Mouse (Mus musculus) midbrain, embryonic 13.5 days (tissue): ENCODE results near the gene Zfp592. TPM values are rescaled to one million over a fixed set of nuclear protein-coding genes. Genes with fewer than 3 reads are reported as not detected.

Experiments used
- polyA plus RNA-seq: library from polyadenylated mRNA; unstranded; fragments of >200 nt; fragmentation: Nextera tagmentation; extraction: Ambion mirVana; gene quantifications from 2 replicates; pipeline ENCODE4 v1.2.1, GENCODE M21; 2015

Gene Zfp592
- polyA plus RNA-seq, 1 experiment from 2014 or later = 8.8 TPM

Other genes starting within 250 kb of the Zfp592 start
- gene Iqgap1, start 167.7 kb upstream of the Zfp592 start, polyA plus RNA-seq = 19.9 and 21.7 TPM in 2 replicates
- 6.1 and 6.6 TPM in 2 replicates for gene Zscan2, start 132.8 kb upstream of the Zfp592 start, polyA plus RNA-seq
- 41.2 and 44.3 TPM in 2 replicates for gene Wdr73, start 92.4 kb upstream of the Zfp592 start, polyA plus RNA-seq
- gene Nmb, start 88.6 kb upstream of the Zfp592 start, polyA plus RNA-seq = 6.3 and 6.6 TPM in 2 replicates
- gene Sec11a, start 45.9 kb upstream of the Zfp592 start, polyA plus RNA-seq = 162 and 181 TPM in 2 replicates
- 0.04 and 0.08 TPM in 2 replicates for gene Alpk3, start 63.9 kb downstream of the Zfp592 start, polyA plus RNA-seq
- gene Slc28a1, start 121.1 kb downstream of the Zfp592 start, polyA plus RNA-seq = not detected in 2 replicates
- 1.8 and 2.5 TPM in 2 replicates for gene Pde8a, start 219.9 kb downstream of the Zfp592 start, polyA plus RNA-seq